Mouse (Mus musculus) forebrain, embryonic 16.5 days (tissue): Measurements from ENCODE around the gene Apmap. TPM values are rescaled to one million over a fixed set of nuclear protein-coding genes. Genes with fewer than 3 reads are reported as not detected.

Experiments
- ATAC-seq: fragments of 200-750 bp; cut with Nextera tagmentation; 2 replicates; pipeline ENCODE4 v1.8.0; 2017; ENCODE audit warnings: mild to moderate bottlenecking, moderate library complexity
- H3K27ac ChIP-seq: fragments of 300-500 bp; sonication (generic); 2 replicates; pipeline ENCODE4 v1.5.1; 2014; ENCODE audit warnings: low read length, control low read depth
- H3K27me3 ChIP-seq: fragments of 300-500 bp; sonication (generic); replicated peaks from 2 replicates; pipeline ENCODE4 v1.6.1; 2014; ENCODE audit warnings: low read length; ENCODE audit not compliant: control insufficient read depth, insufficient read depth
- H3K36me3 ChIP-seq: fragments of 300-500 bp; sonication (generic); 2 replicates; pipeline ENCODE4 v1.6.1; 2014; ENCODE audit not compliant: control insufficient read depth, insufficient read depth
- H3K4me1 ChIP-seq: fragments of 300-500 bp; sonication (generic); replicated peaks from 2 replicates; pipeline ENCODE4 v1.6.1; 2014; ENCODE audit warnings: low read length; ENCODE audit not compliant: control insufficient read depth, insufficient read depth
- H3K4me2 ChIP-seq: fragments of 300-500 bp; sonication (generic); 2 replicates; pipeline ENCODE4 v1.6.1; 2014; ENCODE audit warnings: mild to moderate bottlenecking, low read length, control low read depth
- H3K4me3 ChIP-seq: fragments of 300-500 bp; sonication (generic); replicated peaks from 2 replicates; pipeline ENCODE4 v1.5.1; 2014; ENCODE audit warnings: mild to moderate bottlenecking, low read length, control low read depth
- H3K9ac ChIP-seq: fragments of 300-500 bp; sonication (generic); replicated peaks from 2 replicates; pipeline ENCODE4 v1.6.1; 2014; ENCODE audit warnings: low read depth, low read length, control low read depth
- H3K9me3 ChIP-seq: fragments of 300-500 bp; sonication (generic); 2 replicates; pipeline ENCODE4 v1.6.1; 2016; ENCODE audit warnings: low read length; ENCODE audit not compliant: control insufficient read depth
- WGBS: fragments of 180-500 bp; shearing (Covaris S2); extraction: QIAGEN DNeasy Blood & Tissue Kit; methylation state at CpG from one replicate; pipeline ENCODE4 v1.1.7; 2014; 5-methylcytosine and 5-hydroxymethylcytosine counted together
- polyA plus RNA-seq: library from polyadenylated mRNA; unstranded; fragments of >200 nt; fragmentation: Nextera tagmentation; extraction: Ambion mirVana; gene quantifications from 2 replicates; pipeline ENCODE4 v1.2.1, GENCODE M21; 2015

The Apmap gene
- polyA plus RNA-seq, 1 experiment from 2014 or later = 44.4 TPM

GRCm38 (mm10) chr2:150647681-150648299 is 39.4 kb upstream of the Apmap start:
- Histone ChIP-seq H3K4me3 (no peak overlapping the region), H3K4me1 (peaks cover 31% of the 10 kb centered on the region), H3K36me3 (no peaks in the 10 kb centered on the region), H3K4me2 (no peak overlapping the region), H3K9me3 (no peaks in the 10 kb centered on the region), H3K9ac (no peak overlapping the region), H3K27ac (peak overlapping the region; percentile 16), H3K27me3 (no peaks in the 10 kb centered on the region)
- WGBS = 34% methylated on average over 14 of the region's 14 CpGs
- ATAC-seq = no peak

GRCm38 (mm10) chr2:150646411-150647121 is 38.2 kb upstream of the Apmap start:
- no peak overlapping the region; the same call in 1 of the 2 replicates for H3K27ac ChIP-seq
- WGBS = 84% methylated on average over 8 of the region's 8 CpGs
- no peaks in the 10 kb centered on the region for H3K27me3 ChIP-seq
- peaks cover 34% of the 10 kb centered on the region for H3K4me1 ChIP-seq
- no peaks in the 10 kb centered on the region for H3K9me3 ChIP-seq
- no peak overlapping the region for H3K9ac ChIP-seq
- no peaks in the 10 kb centered on the region for H3K36me3 ChIP-seq
- ATAC-seq = no peak
- no peak overlapping the region for H3K4me3 ChIP-seq
- H3K4me2 ChIP-seq = no peak overlapping the region

- Histone ChIP-seq H3K4me1 (peaks cover 27% of the 10 kb centered on the region), H3K36me3 (no peaks in the 10 kb centered on the region), H3K4me3 (no peak overlapping the region), H3K27ac (peak overlapping the region; percentile 59), H3K4me2 (no peak overlapping the region), H3K9me3 (no peaks in the 10 kb centered on the region), H3K27me3 (no peaks in the 10 kb centered on the region), H3K9ac (no peak overlapping the region)
- no peak for ATAC-seq
- 89% methylated on average over 4 of the region's 4 CpGs for WGBS
Measured at GRCm38 (mm10) chr2:150645225-150645624, 36.9 kb upstream of the Apmap start.

GRCm38 (mm10) chr2:150643726-150644415 is 35.5 kb upstream of the Apmap start:
- Histone ChIP-seq H3K27ac (peak overlapping the region; percentile 95), H3K36me3 (no peaks in the 10 kb centered on the region), H3K27me3 (no peaks in the 10 kb centered on the region), H3K9me3 (no peaks in the 10 kb centered on the region), H3K4me2 (peak overlapping the region; percentile 41), H3K4me3 (no peak overlapping the region; the same call in 1 of the 2 replicates), H3K4me1 (peaks cover 20% of the 10 kb centered on the region), H3K9ac (peak overlapping the region; percentile 33)
- WGBS = 10% methylated on average over 8 of the region's 8 CpGs
- ATAC-seq = peak; percentile 99

DNA sequence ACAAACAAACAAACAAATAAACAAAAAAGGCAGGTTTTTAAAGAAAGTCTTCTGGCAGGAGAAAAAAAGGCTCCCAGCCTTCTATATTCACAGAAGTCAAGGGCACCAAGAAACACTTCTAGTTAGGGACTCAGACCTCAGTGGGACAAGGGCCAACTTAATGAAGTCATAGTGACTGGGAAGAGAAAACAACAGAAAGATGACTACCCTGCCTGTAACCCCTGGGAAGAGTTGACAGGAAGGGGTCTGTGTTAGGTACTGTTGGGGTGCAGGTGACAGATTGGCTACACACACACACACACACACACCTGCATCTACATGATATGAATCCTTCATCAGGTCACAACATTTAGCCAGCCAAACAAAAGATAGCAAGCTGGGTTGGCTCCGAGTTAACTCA is 34.8 kb upstream of the Apmap start:
- Histone ChIP-seq H3K4me1 (peaks cover 19% of the 10 kb centered on the region), H3K4me3 (no peak overlapping the region), H3K9ac (no peak overlapping the region)

GRCm38 (mm10) chr2:150638370-150638733 is 30.0 kb upstream of the Apmap start:
- Histone ChIP-seq H3K36me3 (no peaks in the 10 kb centered on the region), H3K27ac (0 out of 2 replicates have a peak overlapping the region, but pooled peaks have one; percentile 16), H3K4me3 (no peak overlapping the region), H3K9me3 (no peaks in the 10 kb centered on the region), H3K27me3 (no peaks in the 10 kb centered on the region), H3K4me2 (no peak overlapping the region), H3K9ac (no peak overlapping the region), H3K4me1 (peaks cover 15% of the 10 kb centered on the region)
- WGBS = 23% methylated on average over 2 of the region's 2 CpGs
- ATAC-seq = no peak; the same call in 1 of the 2 replicates

More for the DNA sequence above, 34.8 kb upstream of the Apmap start:
- Histone ChIP-seq H3K27ac (peak overlapping the region; percentile 95), H3K36me3 (no peaks in the 10 kb centered on the region), H3K4me2 (no peak overlapping the region), H3K27me3 (no peaks in the 10 kb centered on the region), H3K9me3 (no peaks in the 10 kb centered on the region)
- 21% methylated on average over 1 of the region's 1 CpGs for WGBS
- no peak for ATAC-seq

- no peaks in the 10 kb centered on the region for H3K27me3 ChIP-seq
- H3K9me3 ChIP-seq = no peaks in the 10 kb centered on the region
- H3K27ac ChIP-seq = peak overlapping the region; percentile 53
- WGBS = 25% methylated on average over 6 of the region's 6 CpGs
- H3K4me3 ChIP-seq = no peak overlapping the region
- no peaks in the 10 kb centered on the region for H3K36me3 ChIP-seq
- ATAC-seq = peak; percentile 78
- no peak overlapping the region for H3K4me2 ChIP-seq
- peaks cover 15% of the 10 kb centered on the region for H3K4me1 ChIP-seq
- no peak overlapping the region for H3K9ac ChIP-seq
Measured at GRCm38 (mm10) chr2:150637702-150638369, 29.5 kb upstream of the Apmap start.

GRCm38 (mm10) chr2:150635877-150636446 is 27.6 kb upstream of the Apmap start:
- H3K4me3 ChIP-seq = no peak overlapping the region
- no peak for ATAC-seq
- H3K9me3 ChIP-seq = no peaks in the 10 kb centered on the region
- no peak overlapping the region for H3K27ac ChIP-seq
- 66% methylated on average over 3 of the region's 3 CpGs for WGBS
- H3K4me2 ChIP-seq = no peak overlapping the region
- H3K9ac ChIP-seq = no peak overlapping the region
- H3K4me1 ChIP-seq = peaks cover 11% of the 10 kb centered on the region
- H3K36me3 ChIP-seq = no peaks in the 10 kb centered on the region
- H3K27me3 ChIP-seq = no peaks in the 10 kb centered on the region

DNA sequence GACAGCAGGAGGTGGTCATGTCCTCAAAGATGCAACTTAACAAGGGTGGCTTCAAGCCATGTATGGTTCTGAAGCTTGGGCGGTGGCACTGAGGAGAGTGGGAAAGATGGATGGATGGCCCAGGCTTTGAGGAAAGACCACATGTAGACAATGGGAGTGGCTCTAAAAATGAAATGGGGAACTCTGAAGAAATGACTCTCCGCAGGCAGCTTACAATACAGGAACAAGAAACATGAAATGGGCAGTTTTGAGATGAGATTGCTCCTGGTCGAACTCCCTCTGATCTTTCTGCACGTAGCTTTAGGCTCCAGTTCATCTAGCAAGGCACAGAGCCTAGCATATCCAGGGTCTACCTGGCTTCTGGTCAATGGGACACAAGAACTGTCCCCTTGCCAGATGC is 20.9 kb upstream of the Apmap start:
- Histone ChIP-seq H3K27me3 (no peaks in the 10 kb centered on the region), H3K9ac (no peak overlapping the region), H3K27ac (no peak overlapping the region), H3K4me2 (no peak overlapping the region), H3K36me3 (peaks cover 7% of the 10 kb centered on the region), H3K9me3 (no peaks in the 10 kb centered on the region), H3K4me3 (no peak overlapping the region), H3K4me1 (no peaks in the 10 kb centered on the region)
- 94% methylated on average over 4 of the region's 4 CpGs for WGBS
- no peak for ATAC-seq
